Mouse (Mus musculus) kidney, adult 2 months (tissue): Measurements from ENCODE around the gene Il2ra. TPM values are rescaled to one million over a fixed set of nuclear protein-coding genes. Genes with fewer than 3 reads are reported as not detected.

Source experiments
- DNase-seq: peaks from one replicate; pipeline ENCODE4 v3.0.0; 2021
- H3K27ac ChIP-seq: fragments of 200-500 bp; 2 replicates; pipeline ENCODE4 v1.5.1; 2012; ENCODE audit warnings: low read depth, low read length, control low read depth, inconsistent platforms; ENCODE audit not compliant: insufficient read depth
- H3K27me3 ChIP-seq: fragments of 200-500 bp; replicated peaks from 2 replicates; pipeline ENCODE4 v1.6.1; 2012; ENCODE audit warnings: mild to moderate bottlenecking, moderate library complexity, low read length, inconsistent platforms; ENCODE audit not compliant: control insufficient read depth, insufficient read depth
- H3K36me3 ChIP-seq: fragments of 200-500 bp; 2 replicates; pipeline ENCODE4 v1.6.1; 2012; ENCODE audit warnings: mild to moderate bottlenecking, moderate library complexity, low read length, inconsistent platforms; ENCODE audit not compliant: control insufficient read depth, insufficient read depth
- H3K4me1 ChIP-seq: fragments of 200-500 bp; 2 replicates; pipeline ENCODE4 v1.6.1; 2011; ENCODE audit warnings: low read length; ENCODE audit not compliant: control insufficient read depth, insufficient read depth
- H3K4me3 ChIP-seq: fragments of 200-500 bp; 2 replicates; pipeline ENCODE4 v1.5.1; 2011; ENCODE audit warnings: mild to moderate bottlenecking, low read depth, low read length, control low read depth; ENCODE audit not compliant: insufficient read depth
- CTCF ChIP-seq: fragments of 200-500 bp; conservative IDR thresholded peaks from 2 replicates; pipeline ENCODE4 v1.5.1; 2011; ENCODE audit warnings: low read depth, mild to moderate bottlenecking, control low read depth, low read length, moderate library complexity, mixed read lengths; ENCODE audit not compliant: insufficient read depth, insufficient read length
- POLR2A ChIP-seq: fragments of 200-500 bp; IDR thresholded peaks from one replicate; pipeline ENCODE4 v1.6.1; 2011; ENCODE audit warnings: low read depth, low read length, control low read depth
- WGBS: fragments of 180-500 bp; shearing (Covaris S2); methylation state at CpG from one replicate; pipeline ENCODE4 v1.1.7; 2018; 5-methylcytosine and 5-hydroxymethylcytosine counted together
- polyA plus RNA-seq: library from polyadenylated mRNA; depleted of rRNA; stranded (reverse); fragments of >200 nt; gene quantifications from 2 replicates; pipeline ENCODE4 v1.2.3, GENCODE M21; 2012

The Il2ra gene
- polyA plus RNA-seq, 1 experiment = 0.42 TPM

DNA sequence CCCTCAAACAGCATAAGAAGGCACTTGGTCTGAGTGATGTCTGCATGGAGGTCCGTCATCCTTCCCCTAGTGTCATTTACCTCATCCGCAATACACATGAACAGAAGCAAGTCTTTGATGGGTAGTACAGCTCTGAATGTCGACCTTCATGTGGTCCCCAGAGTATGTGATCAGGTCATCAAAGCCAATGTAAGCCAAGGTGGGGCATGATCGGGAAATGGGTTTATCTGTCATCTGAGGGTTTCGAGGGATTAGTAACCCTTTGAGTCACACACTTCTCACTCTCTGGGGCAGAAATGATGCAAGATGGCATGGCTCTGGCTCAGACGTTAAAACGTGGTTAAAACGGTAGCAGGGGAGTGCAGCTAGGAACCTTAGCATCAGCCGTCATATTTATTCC, 25.8 kb upstream of the Il2ra start:
- no peaks in the 10 kb centered on the region for H3K4me1 ChIP-seq
- TF ChIP-seq CTCF = no peak
- no peak for TF ChIP-seq POLR2A
- H3K4me3 ChIP-seq = no peak overlapping the region
- 89% methylated on average over 9 of the region's 9 CpGs for WGBS
- H3K27me3 ChIP-seq = no peaks in the 10 kb centered on the region
- no peak for DNase-seq
- H3K27ac ChIP-seq = no peak overlapping the region
- no peaks in the 10 kb centered on the region for H3K36me3 ChIP-seq

DNA sequence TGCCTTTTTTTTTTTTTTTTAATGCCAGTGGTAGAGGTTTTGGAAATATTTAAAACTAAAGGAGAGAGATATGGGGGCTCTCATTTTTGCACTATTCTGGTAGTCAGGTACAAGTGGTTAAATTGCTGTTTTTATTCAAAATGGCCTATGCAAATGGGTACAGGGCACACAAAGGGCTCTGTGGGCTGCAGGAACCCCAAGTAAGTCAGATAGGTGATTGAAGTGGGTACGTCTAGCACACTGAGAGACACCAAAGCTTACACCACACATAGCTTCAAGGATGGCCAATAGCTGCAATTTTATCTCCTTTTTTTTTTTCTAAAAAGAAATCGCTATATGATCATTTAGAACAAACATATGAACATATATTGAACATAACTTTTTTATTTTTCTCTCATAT, 23.0 kb upstream of the Il2ra start:
- Histone ChIP-seq H3K4me1 (no peaks in the 10 kb centered on the region), H3K4me3 (no peak overlapping the region), H3K27me3 (no peaks in the 10 kb centered on the region), H3K36me3 (no peaks in the 10 kb centered on the region), H3K27ac (no peak overlapping the region)
- DNase-seq = no peak
- TF ChIP-seq CTCF = no peak
- no peak for TF ChIP-seq POLR2A
- WGBS = 89% methylated on average over 2 of the region's 2 CpGs

DNA sequence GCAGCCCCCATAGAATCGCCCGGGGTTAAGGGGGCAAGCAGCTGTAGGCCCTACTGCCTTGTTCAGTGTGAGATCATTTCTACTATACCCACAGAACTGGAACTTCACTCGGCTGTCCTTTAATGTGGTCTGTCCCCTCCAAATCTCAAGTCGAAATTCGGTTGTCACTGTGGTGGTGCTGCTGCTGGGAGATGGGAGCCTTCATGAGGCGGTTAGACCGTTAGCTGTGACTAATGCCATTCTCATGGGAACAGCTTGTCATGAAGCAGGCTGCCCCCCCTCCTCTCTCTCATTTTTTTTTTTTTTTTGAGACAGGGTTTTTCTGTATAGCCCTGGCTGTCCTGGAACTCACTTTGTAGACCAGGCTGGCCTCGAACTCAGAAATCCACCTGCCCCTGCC, 19.4 kb upstream of the Il2ra start:
- DNase-seq = no peak
- Histone ChIP-seq H3K27me3 (no peaks in the 10 kb centered on the region), H3K27ac (no peak overlapping the region), H3K36me3 (no peaks in the 10 kb centered on the region), H3K4me3 (no peak overlapping the region), H3K4me1 (no peaks in the 10 kb centered on the region)
- WGBS = 88% methylated on average over 8 of the region's 8 CpGs
- no peak for TF ChIP-seq POLR2A
- no peak for TF ChIP-seq CTCF

DNA sequence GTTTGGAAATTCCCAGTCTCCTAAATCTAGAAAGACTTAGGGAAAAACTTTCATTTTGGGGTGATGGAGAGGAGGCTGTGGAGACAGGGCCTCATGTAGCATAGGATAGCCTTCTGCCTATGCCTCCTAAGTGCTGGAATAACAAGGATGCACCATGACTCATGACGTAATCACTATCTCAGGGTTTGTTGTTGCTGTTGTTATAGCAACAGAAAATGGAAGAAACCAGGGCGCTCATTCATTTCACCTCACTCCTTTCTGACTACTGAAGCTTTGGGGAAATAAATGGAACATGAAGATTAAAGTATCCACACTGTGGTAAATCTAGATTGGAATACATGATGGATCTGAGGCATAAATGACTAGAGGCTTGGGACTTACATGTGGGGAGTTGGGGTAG, 18.9 kb upstream of the Il2ra start:
- H3K4me1 ChIP-seq = no peaks in the 10 kb centered on the region
- H3K27me3 ChIP-seq = no peaks in the 10 kb centered on the region
- no peaks in the 10 kb centered on the region for H3K36me3 ChIP-seq
- WGBS = 89% methylated on average over 2 of the region's 2 CpGs
- no peak overlapping the region for H3K4me3 ChIP-seq
- DNase-seq = no peak
- TF ChIP-seq POLR2A (no peak), CTCF (no peak)
- H3K27ac ChIP-seq = no peak overlapping the region

DNA sequence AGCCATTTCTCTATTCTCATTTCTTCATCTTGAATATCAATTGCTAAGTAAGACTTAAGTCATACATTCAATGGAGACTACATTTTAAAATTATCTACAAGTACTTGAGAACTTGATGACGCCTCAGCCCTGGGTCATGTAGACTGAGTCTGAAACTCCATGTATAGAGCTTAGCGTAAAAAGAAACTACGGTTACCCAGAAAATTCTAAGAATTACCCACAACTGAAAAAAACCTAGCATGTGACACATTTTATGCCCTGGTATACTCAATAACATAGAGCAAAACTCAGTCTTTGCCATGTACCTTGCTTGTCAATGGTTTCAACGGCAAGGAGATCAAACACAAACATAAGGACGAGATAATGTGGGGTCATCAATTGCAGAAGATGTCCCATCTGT, 16.7 kb upstream of the Il2ra start, which contains the start of gene Gm17490:
TSS of gene Gm17490 (minus strand) at position 375 of the 400 bp plus-strand sequence.
- no peak within 1 kb of the TSS for H3K27ac ChIP-seq
- 93% methylated on average over 5 of the region's 5 CpGs for WGBS
- H3K27me3 ChIP-seq = no peaks in the 10 kb centered on the region
- no peak for DNase-seq
- TF ChIP-seq POLR2A (no peak), CTCF (no peak)
- no peaks in the 10 kb centered on the region for H3K4me1 ChIP-seq
- H3K36me3 ChIP-seq = no peaks in the 10 kb centered on the region
- no peak within 1 kb of the TSS for H3K4me3 ChIP-seq

DNA sequence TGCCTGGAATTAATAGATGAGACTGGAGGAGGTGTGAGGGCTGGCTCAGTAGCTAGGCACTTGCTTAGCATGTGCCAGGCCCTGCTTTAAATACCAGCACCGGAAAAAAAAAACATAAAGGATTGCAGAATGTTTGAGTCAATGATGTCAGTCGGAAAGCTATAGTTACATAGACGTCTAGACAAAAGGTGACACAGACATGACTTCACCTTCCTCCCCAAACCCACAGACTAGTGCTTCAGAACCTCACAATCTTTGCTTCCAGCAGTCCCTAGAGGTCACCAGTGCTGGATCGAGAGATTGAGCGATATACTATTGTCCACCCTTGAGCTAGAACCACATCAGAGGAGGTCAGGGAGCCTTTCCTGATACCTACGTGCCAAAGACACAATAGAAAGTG, 7.6 kb upstream of the Il2ra start:
- no peaks in the 10 kb centered on the region for H3K36me3 ChIP-seq
- TF ChIP-seq CTCF (no peak), POLR2A (no peak)
- no peaks in the 10 kb centered on the region for H3K4me1 ChIP-seq
- WGBS = 87% methylated on average over 6 of the region's 6 CpGs
- H3K27me3 ChIP-seq = no peaks in the 10 kb centered on the region
- H3K27ac ChIP-seq = no peak overlapping the region
- H3K4me3 ChIP-seq = no peak overlapping the region
- DNase-seq = no peak

DNA sequence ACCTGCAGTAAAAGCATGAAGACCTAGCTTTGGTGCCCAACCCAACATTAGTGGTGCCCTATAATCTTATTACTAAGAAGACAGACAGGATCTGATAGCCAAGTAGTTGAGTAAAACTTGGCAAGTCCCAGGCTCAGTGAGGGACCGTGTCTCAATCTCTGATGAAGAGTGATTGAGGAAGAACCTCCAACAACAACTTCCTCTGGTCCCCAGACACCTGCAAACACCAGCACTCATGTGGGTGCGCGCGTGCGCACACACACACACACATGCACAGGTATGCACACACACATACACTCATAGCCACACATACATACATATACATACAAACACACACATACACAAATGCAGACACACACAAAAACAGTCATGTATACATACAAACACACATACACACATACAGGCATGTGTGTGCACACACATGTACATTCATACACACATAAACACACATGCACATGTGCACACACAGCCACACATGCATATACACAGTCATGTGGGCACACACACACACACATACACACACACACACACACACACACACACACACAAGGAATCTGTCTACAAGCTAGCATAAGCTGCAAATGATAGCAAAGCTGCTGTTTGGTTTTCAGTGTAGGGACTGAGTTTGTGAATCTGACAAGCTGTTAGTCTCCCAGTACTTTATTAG, 7.0 kb upstream of the Il2ra start:
- Histone ChIP-seq H3K4me3 (no peak overlapping the region), H3K36me3 (no peaks in the 10 kb centered on the region), H3K27ac (no peak overlapping the region), H3K4me1 (no peaks in the 10 kb centered on the region), H3K27me3 (no peaks in the 10 kb centered on the region)
- WGBS = 94% methylated on average over 5 of the region's 5 CpGs
- TF ChIP-seq CTCF = no peak
- no peak for TF ChIP-seq POLR2A
- no peak for DNase-seq
